Mouse (Mus musculus) B cell, adult 2 months (primary cell): ENCODE measurements around the gene 3110070M22Rik.
"Not testable (repeated sequence)": the region's sequence is repeated elsewhere in the genome, so short reads cannot be mapped to it uniquely, and the experiment has no call there.

Experiments
- DNase-seq, 2 experiments: peaks; one replicate each; pipeline ENCODE4 v3.0.0; 2022

3110070M22Rik gene

GRCm38 (mm10) chr13:119487880-119488580 is at the start of gene 3110070M22Rik, which contains the start of gene Tmem267:
TSS of gene 3110070M22Rik (minus strand) at chr13:119488383.
TSS of gene Tmem267 (plus strand) at chr13:119488039.
- DNase-seq: peak; percentile 84 to 90

- DNase-seq: not testable (repeated sequence)
Observed at GRCm38 (mm10) chr13:119494938-119495337, 6.8 kb upstream of the 3110070M22Rik start.

GRCm38 (mm10) chr13:119492083-119492482 is 3.9 kb upstream of the 3110070M22Rik start:
- not testable (repeated sequence) for DNase-seq

GRCm38 (mm10) chr13:119487354-119487753 is 829 bp downstream of the 3110070M22Rik start:
- peak in 1 of 2 experiments; percentile 2 for DNase-seq

GRCm38 (mm10) chr13:119477789-119478188 is 10.4 kb downstream of the 3110070M22Rik start:
- no peak for DNase-seq

- DNase-seq: no peak
Observed at GRCm38 (mm10) chr13:119476631-119477030, 11.6 kb downstream of the 3110070M22Rik start.

- DNase-seq: peak; percentile 90 to 91
Observed at GRCm38 (mm10) chr13:119462596-119463560, 25.3 kb downstream of the 3110070M22Rik start, which contains the start of gene 4833420G17Rik. TSS of gene 4833420G17Rik (plus strand) at chr13:119462768.

GRCm38 (mm10) chr13:119461900-119462595 is 26.1 kb downstream of the 3110070M22Rik start:
- DNase-seq: no peak

- DNase-seq: no peak
Observed at GRCm38 (mm10) chr13:119456342-119456741, 31.8 kb downstream of the 3110070M22Rik start.

GRCm38 (mm10) chr13:119455082-119455481 is 33.1 kb downstream of the 3110070M22Rik start:
- no peak for DNase-seq

GRCm38 (mm10) chr13:119453563-119453962 is 34.6 kb downstream of the 3110070M22Rik start:
- no peak for DNase-seq

- no peak for DNase-seq
Observed at GRCm38 (mm10) chr13:119442244-119442643, 45.9 kb downstream of the 3110070M22Rik start.
